Mouse (Mus musculus): ENCODE results near the gene Syce2.
A peak's percentile ranks its signal among the peaks of the same experiment; 100 is the strongest.

The Syce2 gene

DNA sequence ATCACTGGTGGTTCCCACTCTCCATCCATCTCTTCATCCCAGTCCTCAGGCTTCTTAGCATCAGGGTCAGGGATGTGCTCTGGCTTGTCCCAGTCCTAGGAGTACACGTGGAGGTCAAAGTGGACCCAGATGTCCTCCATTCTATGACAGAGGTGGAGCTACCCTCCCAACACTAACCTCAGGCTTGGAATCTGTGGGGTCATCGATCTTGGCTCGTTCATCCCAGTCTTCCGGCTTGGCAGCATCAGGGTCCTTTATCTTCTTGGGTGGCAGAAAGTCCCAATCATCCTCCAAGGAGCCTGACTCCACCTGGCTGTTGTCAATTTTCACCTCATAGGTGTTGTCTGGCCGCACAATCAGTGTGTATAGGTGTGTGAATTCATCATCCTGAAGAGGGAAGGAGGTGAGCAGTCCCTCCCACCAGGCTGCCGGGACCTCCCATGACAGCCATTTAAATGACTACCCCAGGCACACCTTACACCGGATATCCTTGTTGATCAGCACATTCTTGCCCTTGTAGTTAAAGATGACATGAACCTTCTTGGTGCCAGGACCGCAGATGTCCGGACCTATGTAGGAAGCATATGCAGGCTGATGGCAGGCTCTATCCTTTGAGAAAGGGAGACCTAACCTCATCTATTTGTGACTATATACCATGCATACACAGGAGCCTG lies 27.4 kb upstream of the Syce2 start:
- DNase-seq (ENCODE audit: low spot score) = no peak

- no peak for DNase-seq (ENCODE audit: low spot score)
These were observed 26.4 kb upstream of the Syce2 start for GRCm38 (mm10) chr8:84845355-84846093.

DNA sequence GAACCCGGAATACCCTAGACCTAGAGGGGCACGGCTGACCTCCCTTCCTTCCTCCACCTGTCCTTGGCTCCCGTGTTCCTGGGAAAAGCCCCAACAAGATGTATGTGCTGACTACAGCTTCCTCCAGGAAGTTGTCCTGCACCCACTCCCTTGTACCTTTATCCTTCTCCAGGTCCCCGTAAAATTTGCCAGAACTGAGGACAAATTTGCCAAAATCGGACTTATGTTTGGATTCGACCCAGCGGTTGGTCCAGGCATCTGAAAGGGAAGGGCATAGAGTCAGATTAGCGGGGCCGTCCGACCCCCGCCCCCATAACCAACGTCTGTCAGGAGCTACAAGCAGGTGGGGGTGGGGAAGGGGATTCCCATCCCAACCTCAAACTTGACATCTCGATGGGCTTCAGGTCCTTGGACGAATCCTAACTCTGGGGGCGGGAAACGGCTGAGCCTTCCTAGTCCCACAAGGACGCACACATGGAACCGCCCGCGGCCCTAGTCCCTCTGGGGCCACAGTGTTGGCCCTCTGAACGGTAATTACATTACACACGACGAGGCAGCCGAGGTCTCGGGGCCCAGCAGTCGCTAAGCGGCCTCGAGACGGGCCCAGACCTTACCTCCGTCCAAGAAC lies 25.7 kb upstream of the Syce2 start:
- no peak for DNase-seq (ENCODE audit: low spot score)

DNA sequence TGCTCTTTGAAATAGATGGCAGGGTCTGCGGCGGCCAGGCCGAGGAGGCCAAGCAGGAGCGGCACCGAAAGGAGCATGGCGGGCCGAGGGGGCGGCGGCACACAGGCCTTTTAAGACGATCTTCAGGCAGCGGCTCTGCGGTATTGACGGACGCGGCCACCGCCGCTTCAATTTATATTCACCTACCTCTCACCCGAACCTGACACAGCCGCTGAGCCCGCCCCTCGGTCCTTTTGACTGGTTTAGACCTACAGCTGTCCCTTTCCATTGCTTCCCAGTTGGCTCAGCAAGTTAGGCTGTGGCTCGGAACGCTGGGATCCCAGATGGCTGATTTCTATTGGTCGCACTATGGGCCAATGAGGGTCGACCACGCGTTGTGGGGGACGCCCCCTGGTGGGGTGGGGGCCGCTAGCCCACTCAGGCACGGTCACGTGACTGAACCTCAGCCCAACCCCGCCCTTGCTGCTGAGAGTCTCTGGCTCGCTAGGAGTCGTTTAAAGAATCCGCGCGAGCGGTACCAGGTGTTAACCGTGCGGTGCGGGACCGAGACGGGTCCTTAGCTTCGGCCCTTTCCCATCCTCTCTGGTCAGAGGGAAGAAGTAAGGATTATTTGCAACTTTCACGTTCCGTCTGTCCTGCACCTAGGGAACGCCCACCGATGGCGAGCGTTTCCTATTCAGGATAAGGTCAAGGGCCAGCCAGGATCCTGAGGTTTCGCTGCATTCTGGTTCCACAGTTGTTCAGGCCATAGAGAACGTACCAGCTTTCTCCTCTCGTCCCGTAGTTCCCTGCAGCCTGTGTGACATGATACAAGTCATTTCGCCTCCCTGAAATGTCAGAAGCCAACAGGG lies 25.0 kb upstream of the Syce2 start, which contains the start of gene Calr:
TSS of gene Calr (minus strand) at position 213 of the 851 bp plus-strand sequence.
- DNase-seq (ENCODE audit: low spot score) = peak; percentile 99

DNA sequence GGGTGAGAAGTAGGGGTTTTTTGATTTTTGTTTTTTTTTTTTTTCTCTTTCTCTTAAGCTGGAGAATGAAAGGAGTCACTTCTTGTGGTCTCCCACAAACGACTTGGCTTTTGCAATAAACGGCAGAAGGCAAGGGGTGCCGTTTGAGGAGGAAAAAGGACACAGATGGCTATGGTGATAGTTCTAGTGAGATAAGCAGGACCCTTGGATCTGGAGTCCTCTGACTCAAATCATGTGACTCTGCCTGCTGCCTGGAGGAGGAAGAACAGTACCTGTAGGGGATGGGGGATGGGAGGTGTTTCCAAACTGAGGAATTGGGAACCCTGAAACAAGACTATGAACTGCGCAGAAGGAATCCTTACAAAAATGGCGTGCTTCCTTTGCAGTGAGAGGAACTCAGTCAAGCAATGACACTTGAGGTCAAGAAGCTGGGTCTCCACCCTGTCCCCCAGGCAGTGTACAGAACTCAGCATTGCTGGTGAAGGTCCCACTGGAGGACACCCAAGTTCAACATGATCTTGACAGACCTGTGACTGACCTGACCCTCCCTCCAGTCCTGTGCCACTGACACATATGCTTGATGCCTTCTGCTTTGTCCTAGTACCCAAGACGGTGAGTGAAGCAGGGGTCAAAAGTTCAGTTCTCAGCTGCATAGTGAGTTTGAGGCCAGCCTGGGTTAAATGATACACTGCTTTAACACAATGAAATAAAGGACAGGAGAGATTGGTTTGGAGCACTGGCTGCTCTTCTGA lies 24.1 kb upstream of the Syce2 start:
- DNase-seq (ENCODE audit: low spot score) = no peak

- no peak for DNase-seq (ENCODE audit: low spot score)
These were observed 15.5 kb upstream of the Syce2 start for GRCm38 (mm10) chr8:84856434-84856833.

GRCm38 (mm10) chr8:84856864-84857441 lies 15.0 kb upstream of the Syce2 start, which contains the start of gene Farsa:
TSS of gene Farsa (plus strand) at chr8:84856989.
- peak; percentile 84 for DNase-seq (ENCODE audit: low spot score)

DNA sequence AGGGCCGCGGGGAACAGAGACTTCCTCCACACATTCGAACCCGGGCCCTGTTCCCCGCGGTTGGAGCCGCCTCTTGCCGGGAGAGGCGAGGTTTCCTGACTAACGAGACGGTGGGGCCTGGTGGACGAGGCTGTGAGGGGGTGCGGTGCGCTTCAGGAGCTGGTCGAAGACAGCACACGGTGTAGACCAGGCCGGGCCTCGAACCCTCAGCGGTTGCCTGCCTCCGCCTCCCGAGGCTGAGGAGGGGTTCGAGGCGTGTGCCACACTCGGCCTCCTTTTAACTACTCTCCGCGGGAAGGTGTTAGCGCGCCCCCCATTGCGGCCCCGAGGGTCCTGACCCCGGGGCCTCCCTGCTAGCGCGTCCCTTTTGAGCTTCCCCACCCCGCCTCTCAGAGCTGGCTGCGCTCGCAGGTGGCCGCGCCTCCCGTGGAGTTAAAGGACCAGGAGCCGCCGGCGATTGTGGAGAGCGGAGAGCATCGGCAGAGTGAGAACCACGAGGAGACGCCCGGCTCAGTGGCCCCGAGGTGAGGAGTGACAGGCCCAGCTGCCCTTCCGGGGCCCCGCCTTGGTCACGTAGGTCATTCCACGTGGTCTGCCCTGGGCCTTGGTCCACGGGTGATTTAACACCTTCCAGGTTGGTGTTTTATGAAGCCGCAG lies 526 bp downstream of the Syce2 start:
- DNase-seq (ENCODE audit: low spot score) = no peak

GRCm38 (mm10) chr8:84873016-84873415 lies 1.1 kb downstream of the Syce2 start:
- no peak for DNase-seq (ENCODE audit: low spot score)

- no peak for DNase-seq (ENCODE audit: low spot score)
These were observed 2.4 kb downstream of the Syce2 start for GRCm38 (mm10) chr8:84874339-84874738.

DNA sequence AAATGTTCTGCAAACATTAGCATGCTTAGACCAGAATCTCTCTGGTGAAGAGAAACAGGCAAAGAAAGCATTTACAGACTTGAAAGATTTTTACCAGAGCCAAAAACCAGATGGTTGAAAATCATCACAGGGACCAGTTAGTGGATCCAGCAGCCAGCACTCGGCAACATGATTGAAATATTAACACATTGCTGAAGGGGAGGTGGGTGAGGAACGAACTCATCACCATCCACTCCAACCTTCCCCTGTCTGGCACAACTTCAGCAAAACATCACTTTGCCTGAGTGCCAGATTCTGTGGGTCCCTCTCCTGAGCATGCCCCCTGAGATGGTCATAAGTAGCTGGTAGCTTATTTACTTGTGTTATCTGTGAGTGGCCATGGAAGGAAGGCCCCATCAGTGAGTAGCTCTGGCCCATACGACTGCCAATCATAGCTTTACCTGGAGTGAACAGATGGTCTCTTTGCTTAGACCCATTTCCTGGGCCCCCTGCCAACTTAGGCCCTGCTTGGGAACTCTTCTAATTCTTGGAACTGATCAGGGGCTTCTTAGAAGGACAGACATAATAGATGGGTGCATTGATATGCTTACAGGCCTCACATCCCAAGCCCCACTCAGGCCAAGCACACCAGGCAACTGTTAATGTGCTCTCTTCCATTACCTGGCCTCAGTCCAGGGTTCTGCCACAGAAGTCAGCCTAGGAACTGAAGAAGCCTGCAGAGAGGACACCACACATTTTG lies 5.6 kb downstream of the Syce2 start:
- no peak for DNase-seq (ENCODE audit: low spot score)

DNA sequence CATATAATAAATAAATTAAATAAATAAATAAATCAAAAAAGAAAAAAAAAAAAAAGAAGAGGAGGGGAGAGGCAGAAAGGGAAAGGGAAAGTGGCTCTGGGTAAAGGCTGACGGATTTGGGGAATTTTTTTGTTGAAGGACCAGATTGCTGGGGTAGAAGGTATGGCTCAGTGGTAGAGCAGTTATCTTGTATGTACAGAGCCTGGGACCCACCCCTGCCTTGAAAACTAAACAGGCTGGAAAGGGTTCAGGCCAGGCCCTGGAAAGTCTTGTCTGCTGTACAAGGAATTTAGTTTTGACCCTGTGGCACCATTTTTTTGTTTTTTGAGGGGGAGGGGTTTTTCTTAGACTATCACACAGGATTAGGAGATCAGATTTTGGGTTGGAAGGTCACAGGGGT lies 7.0 kb downstream of the Syce2 start:
- no peak for DNase-seq (ENCODE audit: low spot score)

DNA sequence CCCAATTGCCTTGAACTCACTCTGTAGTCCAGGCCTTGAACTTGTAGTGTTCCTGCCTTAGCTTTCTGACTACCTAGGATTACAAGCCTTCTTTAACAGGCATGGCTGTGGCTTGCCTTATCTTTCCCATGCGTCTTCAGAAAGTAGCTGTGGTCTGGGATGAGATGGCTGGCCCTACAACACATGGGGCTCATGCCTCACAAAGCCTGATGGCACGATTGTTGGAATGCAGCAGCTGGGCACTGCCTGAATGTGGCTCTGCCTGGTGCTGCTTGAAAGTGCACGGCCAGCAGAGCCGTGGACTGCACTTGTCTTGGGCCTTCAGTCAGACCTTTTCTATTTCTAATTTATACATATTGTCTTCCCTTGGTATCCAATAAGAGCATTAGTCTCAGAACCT lies 12.8 kb downstream of the Syce2 start:
- no peak for DNase-seq (ENCODE audit: low spot score)

- DNase-seq (ENCODE audit: low spot score) = no peak
These were observed 16.4 kb downstream of the Syce2 start for GRCm38 (mm10) chr8:84888280-84888679.

- no peak for DNase-seq (ENCODE audit: low spot score)
These were observed 17.2 kb downstream of the Syce2 start for GRCm38 (mm10) chr8:84889141-84889540.

DNA sequence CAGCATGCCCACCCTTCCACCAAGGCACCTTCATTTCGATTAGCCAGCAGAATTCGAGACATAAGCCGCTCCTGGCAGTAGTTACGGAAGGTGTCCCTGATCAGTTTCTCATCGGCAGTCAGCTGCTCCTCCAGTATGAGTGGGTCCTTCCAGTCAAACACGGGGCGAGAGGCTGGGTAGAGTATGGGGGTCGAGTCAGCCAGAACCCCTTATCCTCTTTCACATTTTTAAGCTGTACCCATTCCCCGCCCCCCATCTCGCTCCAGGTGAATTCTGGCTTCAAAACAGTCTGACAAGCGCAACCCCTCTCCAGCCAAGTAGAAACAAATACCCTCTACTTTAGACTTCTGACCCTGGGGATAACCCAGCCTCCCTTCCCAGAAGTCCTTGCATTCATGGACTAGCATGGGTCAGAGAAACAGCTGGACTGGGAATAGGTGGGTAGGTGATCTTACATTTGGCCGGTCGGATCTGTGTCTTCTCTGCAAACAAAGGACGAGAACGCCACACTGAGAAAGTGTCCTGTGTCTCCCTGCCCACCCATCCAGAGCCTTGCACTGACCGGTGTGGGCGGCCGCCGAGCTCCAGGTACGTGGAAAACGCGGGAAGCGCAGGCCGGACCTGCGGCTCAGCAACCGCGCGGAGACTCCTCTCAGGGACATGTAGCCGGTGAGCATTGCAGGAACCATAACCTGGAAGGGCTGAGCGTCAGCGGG lies 21.2 kb downstream of the Syce2 start:
- DNase-seq (ENCODE audit: low spot score) = no peak

GRCm38 (mm10) chr8:84893709-84894134 lies 21.8 kb downstream of the Syce2 start, which contains the start of gene Gcdh:
TSS of gene Gcdh (minus strand) at chr8:84893921.
- DNase-seq (ENCODE audit: low spot score) = peak; percentile 90

DNA sequence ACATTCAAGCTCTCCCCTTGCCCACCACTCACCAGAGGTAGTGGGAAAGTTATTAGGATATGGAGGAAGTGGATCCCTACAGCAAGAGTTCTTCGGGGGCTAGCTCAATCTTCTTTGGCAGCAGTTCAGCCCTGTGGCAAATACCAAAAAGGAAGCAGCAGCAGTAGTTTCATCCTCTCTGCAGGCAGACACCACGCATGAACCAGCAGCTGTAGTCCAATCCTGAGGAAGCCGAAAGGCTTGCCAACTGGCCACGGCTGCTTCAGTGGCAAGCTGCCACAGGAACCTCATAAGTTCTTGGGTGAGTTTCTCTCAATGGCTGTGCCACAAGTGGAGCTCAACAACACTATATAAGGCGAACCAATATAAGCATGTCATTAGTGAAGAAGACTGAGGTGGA lies 24.1 kb downstream of the Syce2 start:
- DNase-seq (ENCODE audit: low spot score) = no peak

DNA sequence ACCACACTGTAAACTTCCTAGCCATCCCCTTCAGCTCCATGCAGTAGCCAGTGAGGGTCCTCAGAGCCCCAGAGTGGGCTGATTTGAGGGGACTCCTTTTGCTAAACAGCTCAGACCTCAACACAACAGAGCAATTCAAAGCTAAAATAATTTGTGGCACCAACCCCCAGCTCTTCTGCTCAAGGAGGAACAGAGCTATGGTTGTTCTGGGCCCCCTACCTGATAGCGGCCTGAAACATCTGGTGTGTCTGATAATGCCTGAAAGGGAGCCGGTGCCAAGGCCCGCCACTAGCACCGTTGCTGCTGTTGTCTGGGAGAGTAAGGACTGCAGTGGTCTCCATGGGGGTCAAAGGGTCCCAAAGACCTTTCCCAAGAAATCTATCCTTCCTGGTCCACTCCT lies 29.2 kb downstream of the Syce2 start:
- DNase-seq (ENCODE audit: low spot score) = no peak
